Mouse (Mus musculus): ENCODE results near the gene Prkcz. TPM values are rescaled to one million over a fixed set of nuclear protein-coding genes. Genes with fewer than 3 reads are reported as not detected.

The Prkcz gene
- polyA plus RNA-seq, 1 experiment from 2014 or later: 93.9 TPM

DNA sequence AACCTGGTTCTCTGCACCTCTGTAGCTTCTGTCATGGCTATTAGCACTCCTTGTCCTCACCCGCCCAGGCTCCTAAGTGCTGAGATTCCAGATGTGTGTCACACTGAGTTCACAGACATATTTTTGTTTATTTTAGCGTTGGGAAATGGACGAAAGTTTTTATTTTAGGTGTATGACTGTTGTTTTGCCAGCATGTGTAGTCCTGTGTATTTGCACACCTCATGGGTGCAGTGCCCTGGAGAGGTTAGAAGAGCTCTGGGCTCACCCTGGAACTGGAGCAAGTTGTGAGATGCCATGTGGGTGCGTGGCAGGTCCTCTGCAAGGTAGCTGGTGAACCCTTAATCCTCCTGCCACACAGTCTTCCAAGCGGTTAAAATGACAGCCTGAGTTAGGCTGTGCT is 1.3 kb upstream of the Prkcz start:
- no peaks in the 10 kb centered on the region for H3K36me3 ChIP-seq (ENCODE audit: control insufficient read depth, insufficient read depth, low read length)
- no peak overlapping the region for H3K9ac ChIP-seq (ENCODE audit: low read depth, low read length)
- H3K27ac ChIP-seq (ENCODE audit: low read depth, low read length): no peak overlapping the region
- H3K27me3 ChIP-seq (replicated peaks; ENCODE audit: control insufficient read depth, insufficient read depth, low read length): peaks cover 54% of the 10 kb centered on the region
- peaks cover 9% of the 10 kb centered on the region for H3K4me1 ChIP-seq (ENCODE audit: control insufficient read depth, insufficient read depth, low read depth, low read length)
- H3K9me3 ChIP-seq (ENCODE audit: control insufficient read depth, low read length): no peaks in the 10 kb centered on the region
- no peak for ATAC-seq
- WGBS: 45% methylated on average over 5 of the region's 5 CpGs
- no peak overlapping the region for H3K4me2 ChIP-seq (ENCODE audit: low read length)
- no peak overlapping the region for H3K4me3 ChIP-seq (ENCODE audit: low read length)

DNA sequence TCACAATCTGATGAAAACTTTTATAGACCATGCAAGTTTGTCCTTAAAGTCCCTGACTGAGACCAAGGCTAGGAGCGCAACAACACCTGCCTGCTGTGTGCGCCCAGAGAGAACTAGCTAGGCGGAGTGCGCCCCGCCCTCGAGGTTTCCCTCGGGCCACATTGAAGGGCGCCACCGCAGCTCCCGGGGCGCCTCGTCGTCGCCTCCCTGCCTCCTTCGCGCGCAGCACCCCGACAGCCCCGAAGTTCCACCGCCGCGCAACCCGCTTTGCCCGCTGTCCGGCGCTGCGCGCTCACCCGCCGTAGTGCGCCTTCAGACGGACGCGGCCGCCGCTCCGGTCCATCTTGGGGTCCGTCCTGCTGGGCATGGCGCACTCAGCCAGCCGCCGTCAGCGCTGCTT is 305 bp downstream of the Prkcz start:
- peak overlapping the region; percentile 44 for H3K4me3 ChIP-seq (ENCODE audit: low read length)
- peak; percentile 40 for ATAC-seq
- H3K4me2 ChIP-seq (ENCODE audit: low read length): peak overlapping the region; percentile 64
- H3K27ac ChIP-seq (ENCODE audit: low read depth, low read length): no peak overlapping the region
- peaks cover 9% of the 10 kb centered on the region for H3K4me1 ChIP-seq (ENCODE audit: control insufficient read depth, insufficient read depth, low read depth, low read length)
- no peaks in the 10 kb centered on the region for H3K9me3 ChIP-seq (ENCODE audit: control insufficient read depth, low read length)
- no peaks in the 10 kb centered on the region for H3K36me3 ChIP-seq (ENCODE audit: control insufficient read depth, insufficient read depth, low read length)
- no peak overlapping the region for H3K9ac ChIP-seq (ENCODE audit: low read depth, low read length)
- under 1% methylated on average over 42 of the region's 42 CpGs for WGBS
- H3K27me3 ChIP-seq (replicated peaks; ENCODE audit: control insufficient read depth, insufficient read depth, low read length): peaks cover 54% of the 10 kb centered on the region

DNA sequence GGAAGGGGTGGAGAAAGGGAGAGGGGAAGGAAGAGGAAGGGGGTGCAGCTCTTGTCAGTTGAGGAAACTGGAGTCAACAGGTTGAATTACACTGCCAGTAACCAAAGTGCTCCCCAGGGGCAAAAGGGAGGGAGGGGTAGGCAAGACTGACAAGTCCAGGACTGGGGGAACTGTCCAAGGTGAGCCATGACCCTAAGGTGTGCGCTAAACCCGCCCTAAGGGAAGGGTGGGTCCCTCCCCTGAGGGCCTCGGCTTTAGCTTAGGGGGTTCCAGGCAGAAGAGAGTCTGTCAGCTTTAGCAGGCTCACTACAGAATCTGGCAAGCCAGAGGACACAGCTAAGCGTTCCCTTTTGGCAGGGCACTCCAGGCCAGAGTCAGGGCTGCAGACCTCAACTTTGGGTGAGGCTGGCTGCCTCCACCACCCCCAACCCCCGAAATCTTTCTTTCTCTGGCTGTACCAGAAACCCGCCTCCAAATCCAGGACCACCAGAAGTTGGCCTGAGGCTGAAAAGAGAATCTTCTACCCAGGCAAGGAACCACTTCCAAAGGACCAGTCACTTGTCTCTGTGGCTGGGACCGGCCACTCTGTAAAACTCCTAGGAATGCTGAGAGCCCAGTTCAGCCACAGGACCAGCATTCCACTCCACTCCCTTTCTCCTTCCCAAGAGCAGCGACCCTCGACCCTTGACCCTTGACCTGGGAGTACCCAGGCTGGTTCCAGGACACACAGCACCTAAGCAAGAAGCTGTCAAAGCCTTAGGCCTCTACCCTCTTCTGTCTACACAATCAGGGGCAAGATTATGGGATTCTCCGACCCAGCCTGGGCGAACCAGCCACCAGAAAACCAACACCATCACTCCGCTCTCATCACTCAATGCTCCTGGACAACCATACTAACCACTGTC is 1.3 kb downstream of the Prkcz start:
- Histone ChIP-seq H3K9ac (ENCODE audit: low read depth, low read length) (no peak overlapping the region), H3K36me3 (ENCODE audit: control insufficient read depth, insufficient read depth, low read length) (no peaks in the 10 kb centered on the region), H3K4me1 (ENCODE audit: control insufficient read depth, insufficient read depth, low read depth, low read length) (peaks cover 9% of the 10 kb centered on the region), H3K27ac (ENCODE audit: low read depth, low read length) (no peak overlapping the region), H3K9me3 (ENCODE audit: control insufficient read depth, low read length) (no peaks in the 10 kb centered on the region), H3K4me3 (ENCODE audit: low read length) (no peak overlapping the region), H3K4me2 (ENCODE audit: low read length) (no peak overlapping the region), H3K27me3 (replicated peaks; ENCODE audit: control insufficient read depth, insufficient read depth, low read length) (peaks cover 54% of the 10 kb centered on the region)
- 49% methylated on average over 12 of the region's 12 CpGs for WGBS
- no peak for ATAC-seq

DNA sequence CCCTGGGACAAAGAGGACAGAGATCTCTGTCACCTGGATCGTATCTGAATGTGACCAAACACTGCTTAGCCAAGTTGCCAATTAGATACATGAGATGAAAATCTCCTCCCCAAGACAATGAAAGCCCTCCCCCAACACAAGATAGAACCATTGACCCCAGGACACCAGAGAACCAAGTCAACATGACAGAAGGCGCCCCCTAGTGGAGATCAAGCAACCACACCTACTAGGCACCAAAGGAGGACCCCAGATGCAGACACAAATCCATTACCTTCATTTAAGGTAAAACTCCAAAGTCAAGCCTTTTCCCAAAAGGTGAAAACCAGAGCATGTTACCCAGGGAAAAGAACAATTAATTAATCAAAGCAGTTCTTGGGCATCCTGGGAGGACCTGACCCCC is 3.6 kb downstream of the Prkcz start:
- peaks cover 41% of the 10 kb centered on the region for H3K27me3 ChIP-seq (replicated peaks; ENCODE audit: control insufficient read depth, insufficient read depth, low read length)

DNA sequence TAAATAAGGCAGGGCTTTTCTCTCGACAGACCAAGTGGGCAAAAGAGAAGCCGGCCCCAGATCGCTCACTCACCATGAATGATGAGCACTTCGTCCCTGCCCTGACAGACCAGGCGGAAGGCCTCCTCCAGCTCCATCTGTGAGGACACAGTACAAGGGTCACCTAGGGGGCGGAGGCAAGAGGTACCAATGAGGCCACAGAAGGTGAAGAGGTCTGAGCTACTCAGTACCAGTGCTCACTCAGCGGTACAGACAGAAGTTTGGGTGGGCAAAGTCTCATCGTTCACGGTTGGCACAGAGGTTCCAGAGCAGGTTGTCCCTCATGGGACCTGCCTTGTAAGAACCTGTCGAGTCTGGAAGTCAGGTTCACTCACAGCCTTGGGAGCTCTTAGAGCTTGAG is 4.8 kb downstream of the Prkcz start:
- Histone ChIP-seq H3K4me3 (ENCODE audit: low read length) (no peak overlapping the region), H3K4me1 (ENCODE audit: control insufficient read depth, insufficient read depth, low read depth, low read length) (peaks cover 5% of the 10 kb centered on the region), H3K4me2 (ENCODE audit: low read length) (no peak overlapping the region), H3K9ac (ENCODE audit: low read depth, low read length) (no peak overlapping the region), H3K27ac (ENCODE audit: low read depth, low read length) (no peak overlapping the region), H3K36me3 (ENCODE audit: control insufficient read depth, insufficient read depth, low read length) (no peaks in the 10 kb centered on the region), H3K27me3 (replicated peaks; ENCODE audit: control insufficient read depth, insufficient read depth, low read length) (peaks cover 30% of the 10 kb centered on the region), H3K9me3 (ENCODE audit: control insufficient read depth, low read length) (no peaks in the 10 kb centered on the region)
- ATAC-seq: no peak
- 91% methylated on average over 10 of the region's 10 CpGs for WGBS

More for the DNA sequence above, 3.6 kb downstream of the Prkcz start:
- Histone ChIP-seq H3K36me3 (ENCODE audit: control insufficient read depth, insufficient read depth, low read length) (no peaks in the 10 kb centered on the region), H3K4me1 (ENCODE audit: control insufficient read depth, insufficient read depth, low read depth, low read length) (peaks cover 9% of the 10 kb centered on the region), H3K9ac (ENCODE audit: low read depth, low read length) (no peak overlapping the region), H3K9me3 (ENCODE audit: control insufficient read depth, low read length) (no peaks in the 10 kb centered on the region), H3K4me2 (ENCODE audit: low read length) (no peak overlapping the region), H3K4me3 (ENCODE audit: low read length) (no peak overlapping the region), H3K27ac (ENCODE audit: low read depth, low read length) (no peak overlapping the region)
- no peak for ATAC-seq
- WGBS: 52% methylated on average over 2 of the region's 2 CpGs

DNA sequence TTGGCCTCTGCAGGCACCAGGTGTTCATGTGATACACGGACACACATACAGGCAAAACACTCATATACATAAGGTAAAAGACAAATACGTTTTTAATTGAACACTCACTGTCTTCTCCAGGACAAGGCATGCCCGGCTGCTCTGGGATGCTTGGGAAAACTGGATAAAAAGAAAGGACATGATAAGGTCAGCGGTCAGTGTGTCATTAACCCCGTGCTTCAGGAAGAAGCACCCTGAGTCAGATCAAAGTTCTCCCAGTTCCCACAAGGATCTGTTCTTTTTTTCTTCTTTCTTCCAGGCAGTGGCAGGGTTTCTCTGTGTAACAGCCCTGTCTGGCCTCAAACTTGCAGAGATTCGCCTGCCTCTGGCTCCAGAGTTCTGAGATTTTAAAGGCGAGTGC is 6.6 kb downstream of the Prkcz start:
- Histone ChIP-seq H3K36me3 (ENCODE audit: control insufficient read depth, insufficient read depth, low read length) (no peaks in the 10 kb centered on the region), H3K4me1 (ENCODE audit: control insufficient read depth, insufficient read depth, low read depth, low read length) (no peaks in the 10 kb centered on the region), H3K9ac (ENCODE audit: low read depth, low read length) (no peak overlapping the region), H3K27ac (ENCODE audit: low read depth, low read length) (no peak overlapping the region), H3K4me3 (ENCODE audit: low read length) (no peak overlapping the region), H3K4me2 (ENCODE audit: low read length) (no peak overlapping the region), H3K9me3 (ENCODE audit: control insufficient read depth, low read length) (no peaks in the 10 kb centered on the region), H3K27me3 (replicated peaks; ENCODE audit: control insufficient read depth, insufficient read depth, low read length) (peaks cover 13% of the 10 kb centered on the region)
- ATAC-seq: no peak
- WGBS: 78% methylated on average over 7 of the region's 7 CpGs

DNA sequence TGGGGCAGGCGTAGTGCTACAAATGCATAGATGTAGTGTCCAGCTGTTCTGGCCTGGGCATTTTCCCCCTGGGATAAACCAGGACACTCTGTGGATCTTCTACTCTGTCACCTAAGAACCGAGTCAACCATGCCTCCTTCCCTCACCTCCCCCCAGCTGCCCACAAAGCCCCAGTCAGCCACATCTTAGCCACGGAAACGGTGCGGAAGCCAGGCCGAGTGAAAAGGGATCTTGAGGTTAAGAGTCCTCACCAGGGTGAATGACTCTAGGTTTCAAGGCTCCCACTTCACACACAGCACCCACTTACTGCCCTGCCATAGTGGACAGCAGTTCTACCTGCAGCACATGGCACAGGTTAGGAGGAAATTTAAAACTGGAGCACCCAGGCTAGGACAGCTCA is 7.1 kb downstream of the Prkcz start:
- Histone ChIP-seq H3K27me3 (replicated peaks; ENCODE audit: control insufficient read depth, insufficient read depth, low read length) (peaks cover 8% of the 10 kb centered on the region), H3K9ac (ENCODE audit: low read depth, low read length) (no peak overlapping the region), H3K4me3 (ENCODE audit: low read length) (no peak overlapping the region), H3K4me1 (ENCODE audit: control insufficient read depth, insufficient read depth, low read depth, low read length) (no peaks in the 10 kb centered on the region), H3K36me3 (ENCODE audit: control insufficient read depth, insufficient read depth, low read length) (no peaks in the 10 kb centered on the region), H3K4me2 (ENCODE audit: low read length) (no peak overlapping the region), H3K27ac (ENCODE audit: low read depth, low read length) (no peak overlapping the region), H3K9me3 (ENCODE audit: control insufficient read depth, low read length) (no peaks in the 10 kb centered on the region)
- ATAC-seq: no peak
- WGBS: 91% methylated on average over 6 of the region's 6 CpGs

DNA sequence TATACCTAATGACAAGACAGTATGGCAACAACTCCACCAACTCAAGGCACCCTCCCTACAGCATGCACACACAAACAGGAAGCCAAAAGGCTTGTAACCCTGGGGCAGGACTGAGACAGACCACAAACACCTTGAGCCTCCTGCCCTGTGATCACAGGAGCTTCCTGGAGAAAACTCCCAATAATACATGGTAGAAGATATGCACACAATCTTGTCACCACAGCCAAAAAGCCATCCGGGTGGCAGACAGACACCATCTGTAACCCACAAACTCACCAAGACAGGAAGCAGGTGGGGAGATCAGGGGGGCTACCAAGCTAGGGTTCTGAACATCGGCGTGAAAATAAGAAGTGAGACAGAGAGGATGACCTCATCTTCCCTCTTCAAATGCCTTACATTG is 8.6 kb downstream of the Prkcz start:
- no peak for ATAC-seq
- Histone ChIP-seq H3K4me2 (ENCODE audit: low read length) (no peak overlapping the region), H3K4me3 (ENCODE audit: low read length) (no peak overlapping the region), H3K9ac (ENCODE audit: low read depth, low read length) (no peak overlapping the region), H3K27ac (ENCODE audit: low read depth, low read length) (no peak overlapping the region), H3K4me1 (ENCODE audit: control insufficient read depth, insufficient read depth, low read depth, low read length) (no peaks in the 10 kb centered on the region), H3K36me3 (ENCODE audit: control insufficient read depth, insufficient read depth, low read length) (no peaks in the 10 kb centered on the region), H3K9me3 (ENCODE audit: control insufficient read depth, low read length) (no peaks in the 10 kb centered on the region), H3K27me3 (replicated peaks; ENCODE audit: control insufficient read depth, insufficient read depth, low read length) (no peaks in the 10 kb centered on the region)
- 92% methylated on average over 3 of the region's 3 CpGs for WGBS

DNA sequence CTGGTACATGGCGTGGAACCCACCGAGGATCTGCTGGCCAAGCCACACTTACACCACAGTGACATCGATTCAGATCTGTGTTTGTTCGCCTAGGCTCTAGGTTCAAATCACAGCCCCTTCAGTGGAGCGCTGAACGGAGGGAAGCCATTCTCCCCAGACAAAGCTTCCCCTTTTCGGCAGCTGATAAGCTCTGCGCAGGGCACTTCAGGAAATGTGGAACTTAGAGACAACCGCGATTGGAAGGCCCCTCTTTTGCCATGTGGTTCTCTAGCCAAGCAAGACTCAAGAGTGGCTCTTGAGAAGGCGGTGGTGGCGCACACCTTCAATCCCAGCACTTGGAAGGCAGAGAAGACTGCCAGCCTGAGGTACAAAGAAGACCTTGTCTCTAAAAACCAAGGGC is 14.8 kb downstream of the Prkcz start:
- H3K36me3 ChIP-seq (ENCODE audit: control insufficient read depth, insufficient read depth, low read length): no peaks in the 10 kb centered on the region
- no peak overlapping the region; the same call in 1 of the 2 replicates for H3K4me2 ChIP-seq (ENCODE audit: low read length)
- no peak overlapping the region for H3K4me3 ChIP-seq (ENCODE audit: low read length)
- WGBS: 88% methylated on average over 12 of the region's 12 CpGs
- peak overlapping the region; percentile 89 for H3K27ac ChIP-seq (ENCODE audit: low read depth, low read length)
- no peaks in the 10 kb centered on the region for H3K9me3 ChIP-seq (ENCODE audit: control insufficient read depth, low read length)
- H3K27me3 ChIP-seq (replicated peaks; ENCODE audit: control insufficient read depth, insufficient read depth, low read length): no peaks in the 10 kb centered on the region
- H3K4me1 ChIP-seq (ENCODE audit: control insufficient read depth, insufficient read depth, low read depth, low read length): peaks cover 17% of the 10 kb centered on the region
- H3K9ac ChIP-seq (ENCODE audit: low read depth, low read length): no peak overlapping the region; the same call in 1 of the 2 replicates
- ATAC-seq: no peak

Data from hindbrain, embryonic 16.5 days (tissue).